Mouse (Mus musculus): ENCODE measurements around the gene Rims1.

The Rims1 gene

GRCm38 (mm10) chr1:22252873-22253272 lies 552.9 kb downstream of the Rims1 start:
- DNase-seq (ENCODE audit: low read depth, low spot score) = no peak

GRCm38 (mm10) chr1:22248898-22249386 lies 556.9 kb downstream of the Rims1 start:
- DNase-seq (ENCODE audit: low read depth, low spot score) = no peak

DNA sequence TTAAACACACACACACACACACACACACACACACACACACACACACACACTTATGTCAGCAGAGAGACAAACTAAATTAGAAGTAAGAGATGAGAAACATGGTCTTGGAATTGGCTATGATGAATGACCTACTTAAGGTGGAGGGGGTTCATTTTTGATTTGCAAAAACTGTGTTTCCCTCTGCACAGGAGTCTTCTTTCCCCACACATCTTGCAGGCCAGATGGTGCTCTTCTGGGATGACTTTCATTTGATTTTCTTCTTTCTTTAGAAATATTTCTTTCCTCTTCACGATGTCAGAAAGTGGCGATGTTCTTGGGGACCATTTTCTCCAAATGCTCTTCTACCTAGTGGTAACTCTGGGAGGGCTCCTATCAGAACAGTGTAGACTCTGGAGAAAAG lies 560.0 kb downstream of the Rims1 start:
- no peak for DNase-seq (ENCODE audit: low read depth, low spot score)

All from 3T3-L1 (cell line).